Mouse (Mus musculus) heart, postnatal 14 days (tissue): ENCODE results near the gene Plpp6. TPM values are rescaled to one million over a fixed set of nuclear protein-coding genes. Genes with fewer than 3 reads are reported as not detected.

Source experiments
- DNase-seq, 2 experiments: peaks; one replicate each; pipeline ENCODE4 v3.0.0; 2021 to 2022
- intact Hi-C: fragments of 180-260 bp; cut with DNase I; formaldehyde crosslinking; loops from one replicate; pipeline ENCODE4 v1.15.1; 2025
- long read RNA-seq, 2 experiments: library from polyadenylated mRNA; stranded (forward); transcript quantifications; one replicate each; pipeline ENCODE4 v2.0.0; 2021
- total RNA-seq, 2 experiments: library from RNA; stranded (reverse); gene quantifications; 2 replicates each; pipeline ENCODE4 v1.2.3; 2021

The Plpp6 gene
- total RNA-seq, result 1 to 10 TPM; 6.1 to 6.2 TPM
- long read RNA-seq, experiment 1, transcript Plpp6-201 (1 exons, 2,859 nt), result major isoform, 15 of 15 reads
- long read RNA-seq, experiment 1, partial matches to known transcripts, result 0 of 15 reads
- long read RNA-seq, experiment 1, other reads (novel, unspliced or antisense), result 0 of 15 reads
- long read RNA-seq, experiment 2, transcript Plpp6-201 (1 exons, 2,859 nt), result major isoform, 12 of 12 reads
- long read RNA-seq, experiment 2, partial matches to known transcripts, result 0 of 12 reads
- long read RNA-seq, experiment 2, other reads (novel, unspliced or antisense), result 0 of 12 reads

- intact Hi-C loops, result no loop called here
These were observed at the start of gene Plpp6 for GRCm38 (mm10) chr19:28963842-28964551. Gene Plpp6, plus strand, starts transcription at chr19:28963953.

GRCm38 (mm10) chr19:28914598-28914997, 49.2 kb upstream of the Plpp6 start:
- intact Hi-C loops, result no loop called here

More at GRCm38 (mm10) chr19:28963842-28964551, at the start of gene Plpp6:
- peak; percentile 85 for DNase-seq

GRCm38 (mm10) chr19:28915602-28916250, 48.0 kb upstream of the Plpp6 start:
- intact Hi-C loops, result no loop called here
- no peak for DNase-seq

More at GRCm38 (mm10) chr19:28914598-28914997, 49.2 kb upstream of the Plpp6 start:
- DNase-seq, result no peak

- no peak for DNase-seq
- intact Hi-C loops, result no loop called here
These were observed 47.3 kb upstream of the Plpp6 start for GRCm38 (mm10) chr19:28916492-28916891.

- no peak for DNase-seq
- intact Hi-C loops, result no loop called here
These were observed 45.9 kb upstream of the Plpp6 start for GRCm38 (mm10) chr19:28917839-28918238.

- intact Hi-C loops, result no loop called here
These were observed 37.4 kb upstream of the Plpp6 start for GRCm38 (mm10) chr19:28926366-28926765.

GRCm38 (mm10) chr19:28927396-28927795, 36.4 kb upstream of the Plpp6 start:
- intact Hi-C loops, result no loop called here
- no peak for DNase-seq

More at GRCm38 (mm10) chr19:28926366-28926765, 37.4 kb upstream of the Plpp6 start:
- no peak for DNase-seq

- intact Hi-C loops, result no loop called here
- DNase-seq, result no peak
These were observed 34.7 kb upstream of the Plpp6 start for GRCm38 (mm10) chr19:28929034-28929433.

- DNase-seq, result no peak
- intact Hi-C loops, result no loop called here
These were observed 28.9 kb upstream of the Plpp6 start for GRCm38 (mm10) chr19:28934897-28935296.

- intact Hi-C loops, result no loop called here
- DNase-seq, result peak; percentile 15 to 65
These were observed 23.4 kb upstream of the Plpp6 start for GRCm38 (mm10) chr19:28940135-28940874.

- no peak for DNase-seq
- intact Hi-C loops, result no loop called here
These were observed 22.5 kb upstream of the Plpp6 start for GRCm38 (mm10) chr19:28941271-28941670.

GRCm38 (mm10) chr19:28946782-28947181, 17.0 kb upstream of the Plpp6 start:
- intact Hi-C loops, result no loop called here
- DNase-seq, result no peak

GRCm38 (mm10) chr19:28947311-28947710, 16.4 kb upstream of the Plpp6 start:
- DNase-seq, result no peak
- intact Hi-C loops, result no loop called here

- DNase-seq, result no peak
- intact Hi-C loops, result no loop called here
These were observed 12.5 kb upstream of the Plpp6 start for GRCm38 (mm10) chr19:28951251-28951650.

- DNase-seq, result no peak
These were observed 640 bp upstream of the Plpp6 start for GRCm38 (mm10) chr19:28963113-28963512.

GRCm38 (mm10) chr19:28963513-28963841, 276 bp upstream of the Plpp6 start:
- DNase-seq, result no peak
- intact Hi-C loops, result no loop called here

More at GRCm38 (mm10) chr19:28963113-28963512, 640 bp upstream of the Plpp6 start:
- intact Hi-C loops, result no loop called here

- no peak for DNase-seq
- intact Hi-C loops, result no loop called here
These were observed 775 bp downstream of the Plpp6 start for GRCm38 (mm10) chr19:28964552-28964903.

- intact Hi-C loops, result loop anchor here (5.0 kb wide), 1 partner anchor 190 kb away; no protein-coding TSS in a partner anchor
- DNase-seq, result no peak
These were observed 3.9 kb downstream of the Plpp6 start, which contains the start of gene 4430402I18Rik for GRCm38 (mm10) chr19:28967652-28968051. Gene 4430402I18Rik, minus strand, starts transcription at chr19:28967800.

- intact Hi-C loops, result loop anchor here (5.0 kb wide), 1 partner anchor 191 kb away; no protein-coding TSS in a partner anchor
- no peak for DNase-seq
These were observed 4.4 kb downstream of the Plpp6 start for GRCm38 (mm10) chr19:28968178-28968577.

- intact Hi-C loops, result loop anchor here (5.0 kb wide), 1 partner anchor 192 kb away; no protein-coding TSS in a partner anchor
- no peak for DNase-seq
These were observed 5.5 kb downstream of the Plpp6 start for GRCm38 (mm10) chr19:28969231-28969630.
